Mouse (Mus musculus) testis, adult 2 months (tissue): ENCODE results near the gene Qpctl.

Experiments
- CTCF ChIP-seq: fragments of 200-500 bp; IDR thresholded peaks from 2 replicates; pipeline ENCODE4 v1.5.1; 2012; ENCODE audit warnings: low read depth, mild to moderate bottlenecking, inconsistent platforms, low read length, moderate library complexity; ENCODE audit not compliant: control insufficient read depth, insufficient read depth, insufficient replicate concordance
- POLR2A ChIP-seq: fragments of 200-500 bp; IDR thresholded peaks from 2 replicates; pipeline ENCODE4 v1.6.1; 2012; ENCODE audit warnings: low read depth, mild to moderate bottlenecking, inconsistent platforms, low read length, moderate library complexity; ENCODE audit not compliant: control insufficient read depth

- TF ChIP-seq POLR2A, result no peak
- no peak for TF ChIP-seq CTCF
Observed at GRCm38 (mm10) chr7:19119083-19119482, 30.0 kb downstream of the Qpctl start.
